Mouse (Mus musculus) spleen, adult 18-20 months (tissue): ENCODE measurements around the gene Bmp15.

Source experiments
- DNase-seq, 2 experiments: peaks; one replicate each; pipeline ENCODE4 v3.0.0; 2022; ENCODE audit warnings: mixed read lengths in 2 of 2

Gene Bmp15

DNA sequence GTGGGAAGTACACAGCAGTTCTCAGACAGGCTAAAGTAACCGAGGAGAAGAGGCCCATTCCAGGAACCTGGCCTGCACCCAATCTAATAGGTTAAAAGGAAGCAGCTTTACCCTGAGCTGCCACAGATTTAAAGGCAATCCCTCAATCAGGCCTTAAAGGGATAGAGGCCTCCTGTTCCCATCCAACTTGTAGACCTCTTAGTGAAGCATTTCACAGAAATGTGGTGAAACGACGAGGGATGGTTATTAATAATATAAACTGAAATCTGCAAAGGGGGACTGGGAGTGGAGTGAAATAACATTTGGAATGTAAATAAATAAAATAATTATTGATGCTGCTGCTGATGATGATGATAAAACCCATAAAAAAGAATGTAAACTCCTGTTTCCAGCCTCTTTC is at the start of gene Bmp15:
Bmp15 (minus strand) TSS at position 101 of the 400 bp plus-strand sequence.
- no peak for DNase-seq

DNA sequence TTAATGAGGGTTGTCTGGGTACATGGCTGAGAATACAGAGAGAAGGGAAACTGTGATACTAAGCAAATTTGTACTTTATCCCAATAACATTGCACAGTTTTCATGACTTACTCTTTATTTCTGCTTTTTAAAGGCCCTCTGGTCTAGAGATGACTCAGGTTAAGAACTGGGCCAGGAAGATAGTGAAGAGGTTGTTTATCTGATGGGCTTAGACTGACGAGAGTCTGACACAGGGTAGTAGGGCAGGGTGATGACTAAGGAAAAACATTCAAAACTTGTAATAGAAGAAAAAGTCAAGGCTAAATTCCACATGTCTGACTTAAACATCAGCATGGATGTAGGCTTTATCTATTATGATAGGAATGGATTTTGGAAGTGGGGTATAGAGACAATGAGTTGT is 48.3 kb upstream of the Bmp15 start:
- DNase-seq = no peak

DNA sequence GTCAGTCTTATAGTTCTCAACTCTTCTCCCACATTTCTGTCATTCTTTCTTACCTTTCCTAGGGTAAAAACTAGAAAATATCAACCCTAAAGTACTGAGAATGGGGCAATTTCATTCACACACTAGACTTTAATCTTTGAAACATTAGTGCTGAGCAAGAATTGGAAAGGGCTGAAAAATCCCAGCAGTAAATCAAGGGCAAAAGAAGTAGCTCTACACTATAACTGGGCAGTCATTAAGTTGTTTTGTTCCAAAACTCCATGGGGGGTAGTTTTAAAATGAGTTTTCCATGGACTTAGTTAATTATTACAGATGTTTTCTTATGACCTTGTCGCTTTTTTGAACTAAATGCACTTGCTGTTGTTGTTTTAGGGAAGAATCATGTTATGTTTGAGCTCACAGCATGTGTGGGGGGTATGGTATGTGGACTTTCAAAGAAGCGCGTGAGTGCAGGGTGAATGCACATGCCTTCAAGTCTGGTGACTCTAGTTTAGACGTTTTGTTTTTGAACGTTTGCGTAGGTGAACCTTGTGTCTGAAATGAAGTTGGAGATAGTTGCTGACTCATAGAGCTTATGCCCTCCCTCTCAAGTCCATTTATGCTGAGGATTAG is 37.1 kb upstream of the Bmp15 start:
- no peak for DNase-seq

DNA sequence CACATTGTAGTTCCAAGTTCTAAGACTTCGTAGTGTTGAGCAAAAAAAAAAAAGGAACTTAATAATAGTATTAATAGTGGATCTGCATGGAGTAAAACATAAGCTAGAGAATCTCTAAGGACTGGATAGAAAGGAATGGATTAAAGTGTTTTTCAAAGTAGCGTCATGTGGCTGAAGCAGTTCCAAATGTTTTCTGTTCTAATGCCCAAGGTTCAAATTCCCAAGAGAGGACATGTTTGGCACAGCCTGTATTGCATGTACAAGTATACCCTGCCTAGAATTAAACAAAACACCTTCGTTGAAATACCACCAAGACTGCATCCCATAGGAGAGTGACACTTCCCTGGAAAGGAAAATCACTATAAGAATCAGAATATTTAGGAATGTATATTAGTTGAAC is 36.4 kb upstream of the Bmp15 start:
- DNase-seq = no peak

DNA sequence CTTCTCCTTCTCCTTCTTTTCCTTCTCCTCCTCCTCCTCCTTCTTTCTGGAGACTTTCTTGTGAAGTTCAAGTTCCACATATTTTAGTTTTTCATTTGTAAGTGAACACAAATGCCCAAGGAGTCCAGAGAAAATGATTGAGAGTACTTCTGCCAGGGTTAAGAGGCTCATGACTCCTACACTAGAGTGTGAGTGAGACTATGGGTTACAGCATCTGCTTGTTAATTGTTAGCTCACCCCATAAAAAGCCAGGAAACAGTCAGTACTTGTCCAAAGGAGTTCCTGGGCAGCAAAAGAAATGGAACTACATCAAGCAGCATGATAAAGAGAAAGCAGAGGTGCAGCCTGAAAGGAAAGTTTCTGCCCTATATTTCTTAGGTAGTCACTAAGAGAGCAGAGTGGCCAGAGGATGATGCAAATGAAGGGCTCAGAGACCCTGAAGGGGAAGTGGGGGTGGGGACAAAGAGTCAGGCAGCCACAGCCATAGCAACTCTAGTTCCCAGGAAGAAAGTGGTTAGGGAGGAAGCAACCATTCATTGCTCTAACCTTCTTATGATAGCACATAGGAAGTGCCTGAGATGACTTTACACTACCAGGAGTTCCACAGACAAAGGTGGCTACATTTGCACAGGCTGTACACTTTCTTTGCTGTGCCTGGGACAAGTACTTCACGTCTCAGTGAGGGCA is 24.9 kb upstream of the Bmp15 start:
- no peak for DNase-seq

DNA sequence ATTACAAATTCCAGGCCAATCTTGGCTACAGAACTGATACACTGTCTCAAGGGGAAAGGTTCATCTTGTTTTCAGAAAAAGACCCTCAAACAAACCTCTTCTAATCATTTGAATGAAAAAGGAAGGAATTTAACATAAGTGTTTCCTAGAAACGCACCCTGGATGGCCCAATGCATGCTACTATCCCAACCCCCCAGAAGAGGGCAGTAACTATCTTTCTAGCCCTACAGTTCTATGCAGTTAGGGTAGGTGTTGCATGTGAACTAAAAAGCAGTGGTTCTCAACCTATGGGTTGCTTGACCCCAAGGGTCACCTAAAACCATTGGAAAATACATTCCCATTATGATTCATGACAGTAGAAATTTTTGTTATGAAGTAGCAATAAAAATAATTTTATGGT is 3.5 kb upstream of the Bmp15 start:
- DNase-seq = no peak

DNA sequence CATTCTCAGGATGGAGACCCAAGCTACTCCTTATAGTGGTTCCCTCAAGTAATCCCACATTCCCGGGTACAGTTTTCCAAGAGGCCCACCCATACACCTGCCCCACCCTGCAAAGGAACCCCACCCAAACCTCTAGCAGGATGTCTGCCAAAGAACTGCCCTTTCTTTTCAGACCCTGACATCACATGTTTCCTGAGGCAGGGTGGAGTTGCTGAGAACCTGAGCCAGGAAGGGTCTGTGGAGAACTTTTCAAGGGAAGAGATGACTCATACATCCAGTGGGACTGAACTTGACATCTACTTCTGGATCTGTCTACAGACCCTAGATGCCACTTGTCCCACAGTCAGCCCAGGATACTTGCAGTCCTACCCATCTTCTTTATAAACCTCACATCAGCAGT is 2.8 kb downstream of the Bmp15 start:
- no peak for DNase-seq
